Mouse (Mus musculus) kidney, adult 2 months (tissue): Measurements from ENCODE around the gene Tbx4. TPM values are rescaled to one million over a fixed set of nuclear protein-coding genes. Genes with fewer than 3 reads are reported as not detected.

Source experiments
- DNase-seq: peaks from one replicate; pipeline ENCODE4 v3.0.0; 2021
- H3K27ac ChIP-seq: fragments of 200-500 bp; 2 replicates; pipeline ENCODE4 v1.5.1; 2012; ENCODE audit warnings: low read depth, low read length, control low read depth, inconsistent platforms; ENCODE audit not compliant: insufficient read depth
- H3K27me3 ChIP-seq: fragments of 200-500 bp; replicated peaks from 2 replicates; pipeline ENCODE4 v1.6.1; 2012; ENCODE audit warnings: mild to moderate bottlenecking, moderate library complexity, low read length, inconsistent platforms; ENCODE audit not compliant: control insufficient read depth, insufficient read depth
- H3K36me3 ChIP-seq: fragments of 200-500 bp; 2 replicates; pipeline ENCODE4 v1.6.1; 2012; ENCODE audit warnings: mild to moderate bottlenecking, moderate library complexity, low read length, inconsistent platforms; ENCODE audit not compliant: control insufficient read depth, insufficient read depth
- H3K4me1 ChIP-seq: fragments of 200-500 bp; 2 replicates; pipeline ENCODE4 v1.6.1; 2011; ENCODE audit warnings: low read length; ENCODE audit not compliant: control insufficient read depth, insufficient read depth
- H3K4me3 ChIP-seq: fragments of 200-500 bp; 2 replicates; pipeline ENCODE4 v1.5.1; 2011; ENCODE audit warnings: mild to moderate bottlenecking, low read depth, low read length, control low read depth; ENCODE audit not compliant: insufficient read depth
- CTCF ChIP-seq: fragments of 200-500 bp; conservative IDR thresholded peaks from 2 replicates; pipeline ENCODE4 v1.5.1; 2011; ENCODE audit warnings: low read depth, mild to moderate bottlenecking, control low read depth, low read length, moderate library complexity, mixed read lengths; ENCODE audit not compliant: insufficient read depth, insufficient read length
- POLR2A ChIP-seq: fragments of 200-500 bp; IDR thresholded peaks from one replicate; pipeline ENCODE4 v1.6.1; 2011; ENCODE audit warnings: low read depth, low read length, control low read depth
- WGBS: fragments of 180-500 bp; shearing (Covaris S2); methylation state at CpG from one replicate; pipeline ENCODE4 v1.1.7; 2018; 5-methylcytosine and 5-hydroxymethylcytosine counted together
- polyA plus RNA-seq: library from polyadenylated mRNA; depleted of rRNA; stranded (reverse); fragments of >200 nt; gene quantifications from 2 replicates; pipeline ENCODE4 v1.2.3, GENCODE M21; 2012

Gene Tbx4
- polyA plus RNA-seq, 1 experiment: 0.08 TPM

DNA sequence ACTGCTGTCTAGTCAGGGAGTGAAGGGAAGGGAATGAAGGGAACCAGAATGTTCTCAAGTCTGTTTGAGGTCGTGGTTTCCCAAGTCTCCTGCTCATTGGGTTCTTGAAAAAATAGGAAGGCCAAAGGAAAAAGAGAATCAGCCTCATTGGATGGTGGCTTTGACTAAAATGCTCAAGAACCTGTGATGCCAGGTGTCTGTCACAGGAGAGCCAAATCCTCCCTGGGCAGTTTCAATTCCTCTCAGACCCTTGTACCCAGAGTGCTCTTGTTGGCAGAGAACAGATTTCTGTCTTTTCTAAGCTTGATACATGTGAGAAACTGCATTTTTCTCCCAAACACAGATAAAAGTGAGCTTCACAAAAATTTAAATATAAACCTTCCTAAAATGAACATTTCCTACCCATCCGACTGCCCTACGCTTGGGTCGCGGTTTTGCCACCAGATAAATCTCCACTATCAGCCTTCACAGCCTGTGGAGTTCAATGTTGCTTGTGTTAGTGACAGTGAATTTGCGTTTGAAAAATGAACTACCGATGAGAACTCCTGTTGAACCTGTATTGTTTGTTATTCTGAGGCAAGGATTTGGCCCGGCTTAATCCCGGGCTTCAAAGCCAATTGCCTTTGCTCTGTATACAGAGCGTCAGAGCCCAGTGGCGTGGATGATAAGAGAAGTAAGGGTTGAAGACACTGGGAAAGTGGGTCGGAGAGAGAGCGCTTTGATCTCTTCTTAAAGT, 7.3 kb downstream of the Tbx4 start:
- DNase-seq: no peak
- H3K36me3 ChIP-seq: no peaks in the 10 kb centered on the region
- peaks cover 2% of the 10 kb centered on the region; the same call in 1 of the 2 replicates for H3K4me1 ChIP-seq
- H3K27me3 ChIP-seq: peaks cover 10% of the 10 kb centered on the region
- no peak overlapping the region for H3K27ac ChIP-seq
- TF ChIP-seq CTCF (no peak), POLR2A (no peak)
- no peak overlapping the region for H3K4me3 ChIP-seq
- WGBS: 25% methylated on average over 13 of the region's 13 CpGs

DNA sequence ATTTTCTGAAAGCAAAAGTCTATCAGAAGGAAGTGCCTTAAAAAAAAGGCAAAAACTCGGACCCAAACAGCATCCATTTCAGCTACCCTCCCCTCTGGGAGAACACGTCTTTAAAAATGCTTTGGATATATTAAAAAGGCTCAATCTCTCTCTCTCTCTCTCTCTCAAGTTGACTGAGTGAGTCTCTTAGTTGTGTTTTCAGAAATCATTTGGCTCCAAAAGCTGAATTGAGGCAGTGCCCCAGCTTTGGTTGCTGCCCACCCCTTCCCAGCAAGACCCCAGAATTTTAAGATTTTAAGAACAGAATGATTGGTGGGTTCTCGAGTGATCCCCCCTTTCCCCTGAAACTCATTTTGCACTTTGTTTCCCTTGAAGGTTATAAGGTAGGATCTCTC, 7.9 kb downstream of the Tbx4 start:
- Histone ChIP-seq H3K27ac (no peak overlapping the region), H3K27me3 (peaks cover 10% of the 10 kb centered on the region), H3K4me3 (no peak overlapping the region), H3K36me3 (no peaks in the 10 kb centered on the region), H3K4me1 (peaks cover 2% of the 10 kb centered on the region; the same call in 1 of the 2 replicates)
- 34% methylated on average over 3 of the region's 3 CpGs for WGBS
- TF ChIP-seq POLR2A (no peak), CTCF (no peak)
- DNase-seq: no peak

DNA sequence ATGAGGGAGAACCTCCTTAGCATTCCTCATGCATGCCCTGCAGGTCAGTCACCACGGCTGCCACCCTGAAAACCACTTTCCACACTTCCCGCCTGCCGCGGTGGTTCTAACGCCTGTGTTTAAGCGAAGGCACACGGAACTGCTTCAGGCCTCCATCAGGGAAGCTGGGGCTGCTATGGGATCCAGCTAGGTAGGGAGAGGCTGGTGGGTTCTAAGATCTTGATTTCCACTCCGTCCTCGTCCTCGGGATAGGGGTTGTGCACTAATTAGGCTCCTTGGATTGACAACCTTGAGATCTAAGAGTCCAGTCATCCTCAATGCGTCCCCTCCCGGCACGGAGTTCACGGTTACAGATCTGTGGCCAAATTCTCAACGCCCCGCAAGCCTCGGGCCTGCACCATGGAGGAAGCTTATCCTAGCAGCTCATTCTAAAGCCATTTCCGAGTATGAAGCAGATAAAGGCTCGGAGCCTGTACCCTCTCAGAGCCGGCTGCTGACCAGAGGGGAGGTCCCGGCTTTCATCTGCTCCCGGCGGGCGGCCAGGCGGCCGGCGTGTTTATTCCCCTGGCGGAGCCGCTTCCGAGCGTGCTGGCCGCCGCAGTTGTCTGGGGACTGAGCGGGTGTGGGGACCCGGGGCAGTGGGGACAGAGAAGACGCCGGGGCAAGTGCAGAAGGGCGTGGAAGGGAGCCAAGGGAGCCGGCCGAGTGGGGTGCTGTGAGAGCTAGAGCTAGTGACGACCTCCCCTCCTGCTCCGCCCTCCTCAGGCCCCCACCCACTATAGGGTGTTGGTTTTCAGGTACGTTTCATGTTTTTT, 8.7 kb downstream of the Tbx4 start:
- peaks cover 9% of the 10 kb centered on the region for H3K27me3 ChIP-seq
- TF ChIP-seq CTCF (no peak), POLR2A (no peak)
- 8% methylated on average over 43 of the region's 43 CpGs for WGBS
- no peak for DNase-seq
- no peak overlapping the region for H3K4me3 ChIP-seq
- H3K36me3 ChIP-seq: no peaks in the 10 kb centered on the region
- H3K27ac ChIP-seq: no peak overlapping the region
- H3K4me1 ChIP-seq: peaks cover 2% of the 10 kb centered on the region; the same call in 1 of the 2 replicates

DNA sequence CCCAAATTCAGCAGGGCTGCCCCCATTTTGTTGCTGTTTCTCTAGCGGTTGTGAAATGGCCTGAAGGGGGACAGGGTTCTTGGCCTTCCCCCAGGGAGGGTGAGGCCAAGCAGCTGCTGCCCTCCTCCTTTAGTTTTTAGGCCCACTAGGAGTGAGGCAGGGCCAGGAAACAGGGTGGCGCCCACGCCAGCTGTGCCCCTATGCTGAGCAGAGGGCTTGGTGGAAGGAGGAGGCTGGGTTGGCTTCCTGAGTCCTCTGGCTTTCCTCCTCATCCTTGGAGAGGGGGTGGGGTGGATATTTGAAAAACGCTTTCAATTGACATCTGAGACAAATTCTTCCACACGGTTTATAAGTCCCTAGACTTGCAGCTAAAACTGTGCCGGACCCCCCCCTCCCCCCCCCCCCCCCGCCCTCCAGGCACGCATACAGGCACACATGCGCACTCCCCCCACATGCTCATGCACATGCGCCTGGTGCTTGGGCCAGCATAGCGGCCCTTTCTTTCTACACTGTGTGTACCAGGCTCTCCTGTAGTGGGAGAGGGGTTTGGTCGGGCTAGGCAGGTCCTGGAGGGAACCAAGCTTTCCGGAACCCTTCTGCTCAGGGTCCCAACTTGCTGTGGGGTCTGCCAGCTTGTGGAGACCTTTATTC, 10.2 kb downstream of the Tbx4 start:
- peaks cover 8% of the 10 kb centered on the region for H3K27me3 ChIP-seq
- no peaks in the 10 kb centered on the region for H3K36me3 ChIP-seq
- TF ChIP-seq CTCF: no peak
- TF ChIP-seq POLR2A: no peak
- 53% methylated on average over 13 of the region's 13 CpGs for WGBS
- no peak overlapping the region for H3K27ac ChIP-seq
- no peak overlapping the region for H3K4me3 ChIP-seq
- no peak for DNase-seq
- peaks cover 2% of the 10 kb centered on the region; the same call in 1 of the 2 replicates for H3K4me1 ChIP-seq

DNA sequence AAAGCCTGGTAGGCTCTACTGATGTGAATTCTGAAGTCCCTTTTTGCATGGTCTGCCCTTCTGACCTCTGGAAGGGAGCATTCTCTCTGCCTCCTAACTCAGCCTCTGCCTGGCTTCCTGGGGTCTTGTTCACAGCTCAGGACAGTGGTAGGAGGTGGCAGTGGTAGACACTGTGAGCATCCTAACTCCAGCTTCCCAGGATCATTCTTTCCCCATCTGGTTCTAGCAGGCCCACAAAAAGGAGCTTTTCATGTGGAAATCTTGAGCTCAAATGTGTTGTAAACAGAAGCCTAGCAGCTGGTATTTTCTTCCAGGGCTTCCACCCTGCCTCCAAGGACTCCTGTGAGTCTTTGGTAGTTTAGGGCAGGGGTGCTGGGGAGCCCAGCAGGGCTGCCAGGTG, 14.1 kb downstream of the Tbx4 start:
- no peak for DNase-seq
- H3K4me1 ChIP-seq: no peaks in the 10 kb centered on the region
- H3K36me3 ChIP-seq: no peaks in the 10 kb centered on the region
- no peak overlapping the region for H3K27ac ChIP-seq
- no peak overlapping the region for H3K4me3 ChIP-seq
- TF ChIP-seq POLR2A (no peak), CTCF (no peak)
- H3K27me3 ChIP-seq: peaks cover under 1% of the 10 kb centered on the region

DNA sequence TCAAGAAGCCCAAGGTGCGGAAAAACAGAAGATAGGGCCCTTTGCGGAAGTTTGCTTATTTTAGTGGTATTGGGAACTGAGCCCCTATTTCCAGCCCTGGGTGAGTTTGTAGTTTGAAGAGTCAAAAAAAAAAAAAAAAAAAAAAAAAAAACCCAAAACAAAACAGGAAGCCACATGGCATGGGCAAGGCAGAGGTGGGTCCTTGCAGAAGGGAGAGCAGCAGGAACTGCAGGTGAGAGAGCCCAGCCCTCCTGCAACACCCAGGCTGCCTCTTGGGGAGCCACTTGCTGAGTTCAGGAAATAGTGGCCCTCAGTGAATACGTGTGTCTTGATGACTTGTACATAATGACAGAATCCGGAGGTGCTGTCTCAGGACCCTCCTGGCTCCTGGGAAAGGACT, 23.3 kb downstream of the Tbx4 start:
- Histone ChIP-seq H3K27me3 (no peaks in the 10 kb centered on the region), H3K4me3 (no peak overlapping the region), H3K36me3 (no peaks in the 10 kb centered on the region), H3K27ac (no peak overlapping the region), H3K4me1 (no peaks in the 10 kb centered on the region)
- DNase-seq: no peak
- WGBS: 81% methylated on average over 4 of the region's 4 CpGs
- TF ChIP-seq CTCF: no peak
- TF ChIP-seq POLR2A: no peak

DNA sequence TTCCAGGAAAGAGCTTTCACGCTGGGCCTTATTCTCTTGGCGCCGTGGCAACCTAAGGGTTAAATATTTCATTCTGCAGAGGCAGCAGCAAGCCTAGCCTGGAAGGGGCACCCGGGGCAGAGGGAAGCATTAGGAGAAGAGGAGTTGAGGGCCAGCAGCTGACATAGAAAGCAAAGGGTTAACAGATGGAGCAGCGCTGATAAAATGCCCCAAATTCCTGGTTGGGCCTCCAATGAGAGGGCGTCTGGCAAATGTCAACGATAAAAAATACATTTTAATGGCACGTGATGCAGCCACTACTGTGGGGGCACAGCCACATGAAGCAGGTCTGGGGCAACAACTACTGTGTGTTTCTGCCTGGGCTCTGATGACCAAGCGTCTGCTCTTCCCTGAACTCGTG, 23.9 kb downstream of the Tbx4 start:
- WGBS: 47% methylated on average over 10 of the region's 10 CpGs
- Histone ChIP-seq H3K36me3 (no peaks in the 10 kb centered on the region), H3K4me1 (no peaks in the 10 kb centered on the region), H3K4me3 (no peak overlapping the region), H3K27ac (no peak overlapping the region), H3K27me3 (no peaks in the 10 kb centered on the region)
- TF ChIP-seq POLR2A (no peak), CTCF (no peak)
- no peak for DNase-seq
